Mouse (Mus musculus) thymus, postnatal 10 days (tissue): ENCODE results near the gene Hectd4.

Source experiments
- DNase-seq, 2 experiments: peaks; one replicate each; pipeline ENCODE4 v3.0.0; 2021; ENCODE audit warnings: low spot score in 2 of 2

The Hectd4 gene

DNA sequence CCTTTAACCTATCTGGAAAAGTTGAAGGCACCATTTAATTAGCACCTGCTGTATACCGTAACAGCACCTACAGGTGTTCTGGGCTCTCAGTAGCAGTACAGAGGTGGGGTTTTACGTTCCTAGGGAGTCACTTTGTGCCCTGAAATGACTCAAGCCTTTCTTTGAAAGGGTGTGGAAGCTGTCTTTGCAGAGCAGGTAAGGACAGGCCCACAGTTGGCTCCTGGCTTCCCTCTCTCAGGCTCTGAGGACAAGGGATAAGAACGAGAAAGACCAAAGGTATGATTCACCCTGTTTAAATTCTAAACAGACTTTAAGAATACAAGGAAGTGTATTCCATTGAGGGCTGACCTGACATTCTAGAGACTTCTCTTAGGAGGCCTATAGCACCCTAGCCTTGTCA is 173.4 kb downstream of the Hectd4 start:
- no peak for DNase-seq

DNA sequence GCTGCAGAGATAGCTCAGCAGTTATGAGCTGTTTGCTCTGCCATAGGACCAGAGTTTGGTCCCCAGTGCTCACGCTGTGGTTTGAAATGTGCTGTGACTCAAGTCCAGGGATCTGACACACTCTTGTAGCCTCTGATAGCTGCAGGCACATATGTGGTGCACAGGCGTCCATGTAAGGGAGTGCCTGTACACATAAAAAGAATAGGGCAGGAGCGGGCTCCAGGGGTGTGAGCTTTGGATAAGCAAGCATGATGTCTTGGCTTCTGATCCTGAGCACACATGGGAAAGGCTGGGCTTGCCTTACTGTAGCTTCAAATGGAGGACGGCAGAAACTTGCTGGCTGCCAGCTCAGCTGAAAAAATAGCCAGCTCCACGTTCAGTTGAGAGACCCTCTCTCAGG is 175.6 kb downstream of the Hectd4 start:
- DNase-seq: no peak

DNA sequence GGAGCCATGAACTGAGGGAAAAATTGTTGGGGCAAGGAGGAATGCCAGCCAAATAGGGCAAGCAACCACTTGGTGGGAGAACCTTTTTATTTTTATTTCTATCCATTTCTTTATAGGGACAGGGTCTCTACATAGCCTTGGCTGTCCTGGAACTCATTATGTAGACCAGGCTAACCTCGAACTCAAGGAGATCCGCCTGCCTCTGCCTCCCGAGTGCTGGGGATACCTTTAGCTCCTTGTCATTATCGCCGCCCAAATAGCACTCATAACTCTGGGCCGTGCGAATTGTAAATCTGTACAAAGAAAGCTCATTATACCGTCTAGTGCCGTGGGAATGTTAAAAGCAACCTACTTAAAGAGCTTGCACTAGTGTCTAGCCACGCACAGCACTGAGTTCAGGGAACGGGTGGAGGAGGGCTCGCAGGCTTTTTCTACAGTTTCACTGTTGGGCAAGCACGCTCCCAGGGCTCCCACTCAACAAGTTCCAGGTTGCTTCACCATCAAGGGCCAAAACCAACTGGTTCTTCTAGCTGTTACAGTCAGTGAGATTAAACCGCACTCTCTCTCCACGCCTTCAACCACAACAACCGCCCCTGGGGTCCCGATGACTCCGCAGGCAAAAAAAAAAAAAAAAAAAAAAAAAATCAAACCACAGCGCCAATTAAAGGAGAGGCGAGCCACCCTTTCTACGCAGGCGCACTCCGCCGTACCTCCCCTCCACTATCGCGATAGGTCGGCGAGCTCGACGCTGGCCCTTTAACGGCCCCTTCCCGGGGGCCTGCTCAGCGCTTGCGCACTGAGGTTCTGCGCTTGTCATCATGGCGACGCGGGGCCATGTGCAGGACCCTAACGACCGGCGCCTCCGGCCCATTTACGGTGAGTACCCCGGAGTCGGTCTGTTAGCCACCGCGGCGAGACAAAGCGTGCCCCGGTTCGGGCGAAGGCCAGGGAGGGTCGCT is 177.4 kb downstream of the Hectd4 start, which contains the start of gene Naa25:
TSS of gene Naa25 (plus strand) at position 750 of the 959 bp plus-strand sequence.
- peak; percentile 93 to 95 for DNase-seq

DNA sequence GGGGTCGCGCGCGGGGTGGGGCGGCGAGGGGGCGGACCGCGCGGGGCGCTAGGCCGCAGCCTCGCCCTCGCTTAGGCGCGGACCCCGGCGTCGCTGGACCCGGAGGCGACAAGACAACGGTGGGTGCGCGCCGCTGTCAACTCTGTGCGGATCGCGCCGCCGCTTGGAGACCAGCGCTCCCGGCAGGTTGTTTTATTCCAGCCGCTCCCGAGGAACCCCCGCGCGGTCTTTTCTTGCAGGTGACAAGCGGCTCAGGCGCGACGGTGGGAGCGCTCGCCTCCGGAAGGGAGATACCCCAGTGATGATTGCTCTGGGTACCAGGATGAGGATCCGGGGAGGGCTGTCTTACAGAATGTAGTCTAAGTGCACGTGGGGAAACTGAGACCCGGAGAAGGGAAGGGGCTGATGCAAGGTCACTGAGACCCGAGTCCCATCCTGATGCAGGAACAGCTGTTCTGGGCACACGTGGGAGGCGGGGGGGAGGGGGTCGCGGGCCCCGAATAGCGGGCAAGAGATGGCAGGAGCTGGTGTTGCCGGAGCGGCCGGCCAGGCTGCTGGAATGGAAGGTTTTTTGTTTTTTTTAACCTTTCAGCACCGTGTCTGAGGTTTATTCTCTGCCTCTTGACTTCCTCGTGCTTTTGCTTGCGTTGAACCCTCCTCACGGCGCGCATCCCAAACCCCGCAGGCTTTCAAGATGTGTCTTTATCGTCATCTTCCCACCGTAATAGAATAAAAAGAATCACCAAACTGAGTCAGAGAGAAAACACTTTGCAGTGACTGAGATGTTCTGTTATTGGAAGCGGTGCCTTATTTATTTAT is 178.3 kb downstream of the Hectd4 start:
- peak in 1 of 2 experiments; percentile 48 for DNase-seq

DNA sequence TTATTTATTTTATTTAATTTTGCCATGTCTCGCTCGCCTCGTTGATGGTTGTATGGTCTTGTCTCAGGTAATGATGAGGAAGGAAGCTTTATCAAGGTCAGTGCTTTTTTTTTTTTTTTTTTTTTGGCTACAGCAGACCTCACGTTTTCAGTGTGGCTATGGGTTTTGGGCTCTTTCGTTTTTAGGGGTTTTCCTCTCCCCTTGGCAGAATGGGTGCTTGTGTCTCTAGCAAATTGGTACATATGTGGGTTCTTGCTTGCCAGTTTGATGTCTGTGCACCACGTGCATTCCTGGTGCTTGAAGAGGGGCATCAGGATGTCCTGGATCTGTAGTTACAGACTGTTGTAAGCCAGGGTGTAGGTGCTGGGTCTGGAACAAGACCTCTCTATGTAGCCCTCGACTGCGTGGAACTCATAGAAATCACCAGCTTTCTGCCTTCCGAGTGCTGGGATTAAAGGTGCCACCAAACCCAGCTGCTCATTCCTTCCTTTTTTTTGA is 179.0 kb downstream of the Hectd4 start:
- DNase-seq: no peak

DNA sequence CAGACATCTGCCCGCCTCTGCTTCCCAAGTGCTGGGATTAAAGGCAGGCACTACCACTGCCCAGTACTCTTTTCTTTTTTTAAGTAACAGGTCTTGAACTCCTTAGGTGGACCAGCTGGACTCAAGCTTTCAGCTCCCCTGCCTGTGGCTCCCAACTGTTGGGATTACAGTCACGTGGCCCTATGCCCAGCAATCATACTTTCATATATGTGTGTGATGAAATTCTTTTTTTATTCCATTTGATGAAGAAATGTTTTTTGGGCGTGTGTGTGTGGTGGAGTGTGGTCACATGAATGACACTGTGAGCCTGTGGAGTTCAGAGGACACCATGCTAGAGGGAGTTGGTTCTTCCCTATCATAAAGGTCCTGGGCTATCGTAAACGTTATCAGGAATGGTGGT is 179.5 kb downstream of the Hectd4 start:
- DNase-seq: no peak

DNA sequence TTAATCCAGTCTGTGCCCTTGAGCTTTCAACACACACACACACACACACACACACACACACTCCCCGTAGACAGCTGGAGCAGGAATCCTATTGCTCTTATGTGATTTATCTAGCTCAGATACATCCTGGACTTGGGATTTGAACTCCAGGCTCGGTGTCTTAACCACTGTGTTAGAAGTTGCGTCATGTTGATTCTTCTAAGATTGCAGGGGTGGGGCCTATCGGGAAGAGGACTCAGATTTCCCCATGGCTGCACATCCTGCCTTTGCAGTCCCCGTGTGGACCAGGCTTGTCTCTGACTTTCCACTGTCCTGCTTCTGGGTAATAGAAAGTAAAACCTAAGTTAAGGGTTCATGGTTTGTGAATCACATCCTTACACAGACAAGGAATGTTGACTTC is 180.0 kb downstream of the Hectd4 start:
- DNase-seq: no peak

DNA sequence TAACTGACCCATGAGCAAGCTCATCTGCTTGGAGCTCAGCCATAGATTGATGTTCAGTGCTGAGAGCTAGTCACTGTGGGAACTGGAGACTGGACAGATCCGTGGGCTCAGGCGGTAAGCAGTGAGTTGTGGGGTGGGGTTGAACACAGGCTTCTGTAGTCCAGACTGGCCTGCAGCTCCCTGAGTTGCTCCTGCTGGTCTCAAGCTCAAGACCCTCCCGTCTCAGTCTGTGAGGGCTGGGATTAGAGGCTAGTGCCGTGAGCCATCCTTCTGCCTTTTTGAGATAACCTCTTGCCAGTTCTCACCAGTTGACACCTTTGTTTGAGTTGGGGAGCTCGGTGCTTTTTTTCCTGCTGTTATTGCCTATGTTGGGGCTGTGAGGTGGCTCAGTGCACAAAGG is 180.8 kb downstream of the Hectd4 start:
- no peak for DNase-seq

DNA sequence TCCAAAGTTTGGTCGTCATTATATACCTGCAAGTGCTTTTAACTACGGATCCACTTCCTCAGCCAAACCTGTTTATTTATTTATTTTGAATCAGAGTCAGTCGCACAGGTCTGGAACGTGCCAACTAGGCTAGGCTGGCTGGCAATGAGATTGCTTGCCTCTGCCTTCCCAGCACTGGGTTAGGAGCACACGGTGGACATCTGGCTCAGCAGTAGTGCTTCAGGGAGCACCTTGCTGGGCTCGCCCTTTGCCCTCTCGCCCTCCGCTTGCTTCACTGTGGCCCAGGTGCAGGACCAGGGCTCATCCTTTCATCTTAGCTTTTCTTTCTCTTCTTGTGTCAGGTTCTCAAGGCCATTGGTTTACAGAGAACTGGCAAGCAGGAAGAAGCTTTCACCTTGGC is 187.8 kb downstream of the Hectd4 start:
- no peak for DNase-seq

DNA sequence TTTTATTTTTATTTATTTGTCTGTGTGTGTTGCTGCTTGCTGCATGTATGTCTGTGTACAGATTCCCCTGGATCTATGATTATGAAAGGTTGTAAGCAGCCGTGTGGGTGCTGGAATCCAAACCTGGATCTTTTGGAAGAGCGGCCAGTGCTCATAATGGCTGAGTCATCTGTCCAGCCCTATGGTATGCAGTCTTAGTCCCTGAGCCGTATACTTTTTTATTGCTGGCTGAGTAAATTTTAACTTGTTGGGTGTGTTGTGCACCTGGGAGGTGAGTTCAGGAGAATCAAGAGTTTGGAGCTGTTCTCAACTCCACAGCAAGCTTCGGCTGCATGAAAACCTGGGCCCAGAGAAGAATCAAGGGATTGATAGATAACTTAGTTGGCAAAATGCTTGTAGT is 191.0 kb downstream of the Hectd4 start:
- no peak for DNase-seq
